Mouse (Mus musculus) spleen, adult 2 months (tissue): ENCODE results near the gene Ubash3b.

Experiments
- CTCF ChIP-seq: fragments of 200-500 bp; IDR thresholded peaks from 2 replicates; pipeline ENCODE4 v1.5.1; 2011; ENCODE audit warnings: mild to moderate bottlenecking, inconsistent platforms; ENCODE audit not compliant: insufficient read depth, insufficient read length, insufficient replicate concordance; ENCODE audit errors: extremely low read depth
- POLR2A ChIP-seq: fragments of 200-500 bp; IDR thresholded peaks from 2 replicates; pipeline ENCODE4 v1.6.1; 2011; ENCODE audit warnings: low read depth, low read length, inconsistent platforms

DNA sequence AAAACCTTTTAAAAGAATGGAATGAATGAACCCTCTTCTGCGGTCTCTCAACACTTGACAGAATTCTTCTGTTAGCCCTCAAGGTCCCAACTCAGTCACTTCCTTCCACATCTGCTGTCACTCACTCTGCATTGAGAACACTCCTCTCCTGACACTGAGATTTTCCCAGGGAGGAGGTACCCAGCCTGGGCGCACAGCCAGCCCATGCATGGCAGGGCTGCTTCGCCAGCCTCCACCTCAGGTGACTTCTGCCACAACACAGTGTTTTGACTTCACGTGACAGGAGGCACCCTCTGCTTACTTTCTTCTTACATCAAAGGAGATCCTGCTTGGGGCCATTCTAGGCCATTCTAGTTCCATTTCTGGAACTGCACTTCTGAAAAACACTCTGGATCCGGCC is 80.6 kb downstream of the Ubash3b start:
- TF ChIP-seq CTCF (no peak), POLR2A (no peak)
